Mouse (Mus musculus) CD4-positive helper T cell, adult 2 months (primary cell): ENCODE measurements around the gene Tnfrsf11a.
A peak's percentile ranks its signal among the peaks of the same experiment; 100 is the strongest.

Experiments
- DNase-seq: peaks from one replicate; pipeline ENCODE4 v3.0.0-alpha.2; 2012; ENCODE audit warnings: low read depth, missing footprints, low spot score

Gene Tnfrsf11a

GRCm38 (mm10) chr1:105827786-105828345, 47.3 kb downstream of the Tnfrsf11a start:
- no peak for DNase-seq

GRCm38 (mm10) chr1:105829171-105829570, 48.7 kb downstream of the Tnfrsf11a start:
- DNase-seq: no peak

- no peak for DNase-seq
Measured at GRCm38 (mm10) chr1:105832784-105833183, 52.3 kb downstream of the Tnfrsf11a start.

- DNase-seq: no peak
Measured at GRCm38 (mm10) chr1:105842950-105843349, 62.4 kb downstream of the Tnfrsf11a start.

GRCm38 (mm10) chr1:105843386-105843785, 62.9 kb downstream of the Tnfrsf11a start:
- DNase-seq: no peak

GRCm38 (mm10) chr1:105843856-105844255, 63.3 kb downstream of the Tnfrsf11a start:
- DNase-seq: no peak

GRCm38 (mm10) chr1:105844341-105845006, 64.0 kb downstream of the Tnfrsf11a start:
- DNase-seq: no peak

GRCm38 (mm10) chr1:105846431-105846830, 65.9 kb downstream of the Tnfrsf11a start:
- DNase-seq: no peak

- DNase-seq: no peak
Measured at GRCm38 (mm10) chr1:105848806-105849205, 68.3 kb downstream of the Tnfrsf11a start.

GRCm38 (mm10) chr1:105851341-105851740, 70.8 kb downstream of the Tnfrsf11a start:
- no peak for DNase-seq

GRCm38 (mm10) chr1:105859740-105860139, 79.2 kb downstream of the Tnfrsf11a start:
- no peak for DNase-seq

- DNase-seq: no peak
Measured at GRCm38 (mm10) chr1:105876589-105876988, 96.1 kb downstream of the Tnfrsf11a start.

GRCm38 (mm10) chr1:105877808-105878207, 97.3 kb downstream of the Tnfrsf11a start:
- no peak for DNase-seq

- DNase-seq: no peak
Measured at GRCm38 (mm10) chr1:105878416-105878815, 97.9 kb downstream of the Tnfrsf11a start.

GRCm38 (mm10) chr1:105880555-105881304, 100.2 kb downstream of the Tnfrsf11a start:
- DNase-seq: peak; percentile 35

- no peak for DNase-seq
Measured at GRCm38 (mm10) chr1:105881466-105881865, 100.9 kb downstream of the Tnfrsf11a start.

- DNase-seq: no peak
Measured at GRCm38 (mm10) chr1:105883498-105883897, 103.0 kb downstream of the Tnfrsf11a start.

- DNase-seq: no peak
Measured at GRCm38 (mm10) chr1:105885101-105885500, 104.6 kb downstream of the Tnfrsf11a start.

GRCm38 (mm10) chr1:105885575-105885974, 105.1 kb downstream of the Tnfrsf11a start:
- DNase-seq: no peak

- DNase-seq: no peak
Measured at GRCm38 (mm10) chr1:105886358-105886757, 105.8 kb downstream of the Tnfrsf11a start.

GRCm38 (mm10) chr1:105891032-105891725, 110.7 kb downstream of the Tnfrsf11a start:
- DNase-seq: peak; percentile 81

- DNase-seq: no peak
Measured at GRCm38 (mm10) chr1:105895019-105895418, 114.5 kb downstream of the Tnfrsf11a start.
